Mouse (Mus musculus) lung, embryonic 15.5 days (tissue): Measurements from ENCODE around the gene Sqstm1. TPM values are rescaled to one million over a fixed set of nuclear protein-coding genes. Genes with fewer than 3 reads are reported as not detected.

Experiments
- ATAC-seq: fragments of 200-750 bp; cut with Nextera tagmentation; 2 replicates; pipeline ENCODE4 v1.8.0; 2017; ENCODE audit warnings: moderate number of reproducible peaks, borderline replicate concordance; ENCODE audit not compliant: low FRiP score, low TSS enrichment; ENCODE audit errors: extremely low read depth
- H3K27ac ChIP-seq: fragments of 300-500 bp; sonication (generic); 2 replicates; pipeline ENCODE4 v1.5.1; 2015; ENCODE audit warnings: moderate library complexity, mild to moderate bottlenecking, inconsistent platforms
- H3K27me3 ChIP-seq: fragments of 300-500 bp; sonication (generic); 2 replicates; pipeline ENCODE4 v1.6.1; 2015; ENCODE audit warnings: inconsistent platforms
- H3K36me3 ChIP-seq: fragments of 300-500 bp; sonication (generic); 2 replicates; pipeline ENCODE4 v1.6.1; 2015; ENCODE audit warnings: inconsistent platforms
- H3K4me1 ChIP-seq: fragments of 300-500 bp; sonication (generic); 2 replicates; pipeline ENCODE4 v1.6.1; 2015; ENCODE audit warnings: inconsistent platforms
- H3K4me2 ChIP-seq: fragments of 300-500 bp; sonication (generic); 2 replicates; pipeline ENCODE4 v1.6.1; 2015; ENCODE audit warnings: inconsistent platforms, mild to moderate bottlenecking, moderate library complexity
- H3K4me3 ChIP-seq: fragments of 300-500 bp; sonication (generic); 2 replicates; pipeline ENCODE4 v1.5.1; 2015; ENCODE audit warnings: mild to moderate bottlenecking, inconsistent platforms
- H3K9ac ChIP-seq: fragments of 300-500 bp; sonication (generic); 2 replicates; pipeline ENCODE4 v1.6.1; 2015; ENCODE audit warnings: inconsistent platforms
- H3K9me3 ChIP-seq: fragments of 300-500 bp; sonication (generic); 2 replicates; pipeline ENCODE4 v1.6.1; 2016; ENCODE audit warnings: inconsistent platforms
- WGBS: fragments of 180-500 bp; shearing (Covaris S2); methylation state at CpG from one replicate; pipeline ENCODE4 v1.1.7; 2015; 5-methylcytosine and 5-hydroxymethylcytosine counted together
- microRNA-seq: library from miRNA; unstranded; fragments of <30 nt; microRNA quantifications from one replicate; pipeline ENCODE4, GENCODE M21; 2016
- polyA plus RNA-seq: library from polyadenylated mRNA; unstranded; fragments of >200 nt; fragmentation: Nextera tagmentation; extraction: Ambion mirVana; gene quantifications from 2 replicates; pipeline ENCODE4 v1.2.1, GENCODE M21; 2015

Sqstm1 gene
- polyA plus RNA-seq, 1 experiment from 2014 or later: 273 TPM

GRCm38 (mm10) chr11:50159347-50159746 lies 51.3 kb downstream of the Sqstm1 start:
- WGBS: 61% methylated on average over 4 of the region's 4 CpGs
- Histone ChIP-seq H3K36me3 (peaks cover 70% of the 10 kb centered on the region), H3K9me3 (no peaks in the 10 kb centered on the region), H3K4me3 (no peak overlapping the region), H3K27ac (no peak overlapping the region), H3K4me2 (no peak overlapping the region), H3K9ac (no peak overlapping the region), H3K27me3 (no peaks in the 10 kb centered on the region), H3K4me1 (no peaks in the 10 kb centered on the region)
- no peak for ATAC-seq

GRCm38 (mm10) chr11:50158346-50158745 lies 52.3 kb downstream of the Sqstm1 start:
- WGBS: 88% methylated on average over 7 of the region's 7 CpGs
- no peak overlapping the region for H3K27ac ChIP-seq
- H3K4me2 ChIP-seq: no peak overlapping the region
- no peaks in the 10 kb centered on the region for H3K27me3 ChIP-seq
- no peaks in the 10 kb centered on the region for H3K9me3 ChIP-seq
- H3K4me3 ChIP-seq: no peak overlapping the region
- no peak overlapping the region for H3K9ac ChIP-seq
- peaks cover 70% of the 10 kb centered on the region for H3K36me3 ChIP-seq
- ATAC-seq: no peak
- peaks cover 3% of the 10 kb centered on the region; the same call in 1 of the 2 replicates for H3K4me1 ChIP-seq

GRCm38 (mm10) chr11:50156725-50157258 lies 53.8 kb downstream of the Sqstm1 start:
- no peak for ATAC-seq
- Histone ChIP-seq H3K9ac (no peak overlapping the region), H3K27me3 (no peaks in the 10 kb centered on the region), H3K4me1 (peaks cover 3% of the 10 kb centered on the region; the same call in 1 of the 2 replicates), H3K36me3 (peaks cover 80% of the 10 kb centered on the region), H3K4me2 (no peak overlapping the region), H3K4me3 (no peak overlapping the region), H3K9me3 (no peaks in the 10 kb centered on the region), H3K27ac (no peak overlapping the region)
- WGBS: 89% methylated on average over 16 of the region's 16 CpGs

- 89% methylated on average over 2 of the region's 2 CpGs for WGBS
- H3K4me3 ChIP-seq: no peak overlapping the region
- peaks cover 3% of the 10 kb centered on the region; the same call in 1 of the 2 replicates for H3K4me1 ChIP-seq
- ATAC-seq: no peak
- H3K9me3 ChIP-seq: no peaks in the 10 kb centered on the region
- no peak overlapping the region for H3K4me2 ChIP-seq
- H3K9ac ChIP-seq: no peak overlapping the region
- H3K27ac ChIP-seq: no peak overlapping the region
- H3K36me3 ChIP-seq: peaks cover 83% of the 10 kb centered on the region
- H3K27me3 ChIP-seq: no peaks in the 10 kb centered on the region
Observed at GRCm38 (mm10) chr11:50155785-50156184, 54.8 kb downstream of the Sqstm1 start.

GRCm38 (mm10) chr11:50154777-50155520 lies 55.7 kb downstream of the Sqstm1 start:
- no peak overlapping the region for H3K4me3 ChIP-seq
- no peaks in the 10 kb centered on the region for H3K27me3 ChIP-seq
- peaks cover 89% of the 10 kb centered on the region for H3K36me3 ChIP-seq
- H3K27ac ChIP-seq: no peak overlapping the region
- WGBS: 71% methylated on average over 12 of the region's 12 CpGs
- ATAC-seq: no peak; the same call in 1 of the 2 replicates
- no peak overlapping the region for H3K4me2 ChIP-seq
- peaks cover 3% of the 10 kb centered on the region; the same call in 1 of the 2 replicates for H3K4me1 ChIP-seq
- H3K9ac ChIP-seq: no peak overlapping the region
- no peaks in the 10 kb centered on the region for H3K9me3 ChIP-seq

DNA sequence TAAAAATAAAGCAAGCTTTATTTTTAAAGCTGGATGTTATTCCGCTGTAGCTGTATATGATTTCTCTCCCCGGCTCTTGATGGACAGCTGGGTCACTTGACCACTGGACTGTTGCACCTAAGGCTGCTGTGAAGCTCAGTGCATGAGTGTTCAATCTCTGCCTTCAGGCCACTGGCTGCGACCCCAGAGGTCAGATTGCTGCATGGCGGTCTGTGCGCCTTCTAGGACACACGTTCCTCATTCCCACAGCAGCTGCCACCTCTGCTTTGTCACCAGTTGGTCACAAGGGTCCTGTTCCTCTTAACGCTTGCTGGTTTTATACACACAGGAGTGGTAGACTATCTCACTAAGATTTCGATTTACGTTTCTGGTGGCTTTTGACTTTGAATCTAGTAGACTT lies 56.5 kb downstream of the Sqstm1 start:
- WGBS: 67% methylated on average over 9 of the region's 9 CpGs
- Histone ChIP-seq H3K27ac (no peak overlapping the region), H3K4me1 (peaks cover 3% of the 10 kb centered on the region; the same call in 1 of the 2 replicates), H3K4me3 (no peak overlapping the region), H3K9ac (no peak overlapping the region), H3K27me3 (no peaks in the 10 kb centered on the region), H3K9me3 (no peaks in the 10 kb centered on the region), H3K36me3 (peaks cover 90% of the 10 kb centered on the region), H3K4me2 (no peak overlapping the region)
- ATAC-seq: no peak

DNA sequence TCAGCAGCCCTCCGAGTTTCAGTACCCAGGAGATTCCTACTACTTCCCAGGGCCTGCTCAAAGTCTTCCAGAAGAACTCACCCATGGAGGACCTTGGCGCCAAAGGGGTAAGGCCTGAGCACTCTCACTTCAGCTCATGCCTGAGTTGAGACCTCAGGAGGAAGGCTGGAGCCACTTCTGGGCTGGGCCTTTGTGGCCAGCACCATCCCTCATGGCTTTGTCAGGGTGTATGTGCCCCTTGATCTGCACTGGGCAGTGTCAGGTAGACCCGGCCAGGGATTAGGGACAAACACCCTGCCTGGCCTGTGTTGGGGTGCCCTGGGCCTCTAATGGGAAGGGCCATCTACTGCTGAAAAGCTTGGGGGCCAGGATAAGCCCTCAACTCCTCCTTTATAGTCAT lies 59.3 kb downstream of the Sqstm1 start:
- H3K9me3 ChIP-seq: no peaks in the 10 kb centered on the region
- H3K4me2 ChIP-seq: no peak overlapping the region
- no peak overlapping the region for H3K4me3 ChIP-seq
- H3K27ac ChIP-seq: no peak overlapping the region
- H3K4me1 ChIP-seq: peaks cover 3% of the 10 kb centered on the region; the same call in 1 of the 2 replicates
- ATAC-seq: no peak
- no peak overlapping the region for H3K9ac ChIP-seq
- no peaks in the 10 kb centered on the region for H3K27me3 ChIP-seq
- peaks cover 83% of the 10 kb centered on the region for H3K36me3 ChIP-seq
- WGBS: 82% methylated on average over 3 of the region's 3 CpGs

- H3K9me3 ChIP-seq: no peaks in the 10 kb centered on the region
- ATAC-seq: no peak
- peaks cover 3% of the 10 kb centered on the region; the same call in 1 of the 2 replicates for H3K4me1 ChIP-seq
- no peak overlapping the region for H3K4me3 ChIP-seq
- 70% methylated on average over 9 of the region's 9 CpGs for WGBS
- H3K4me2 ChIP-seq: no peak overlapping the region
- peaks cover 83% of the 10 kb centered on the region for H3K36me3 ChIP-seq
- no peak overlapping the region for H3K27ac ChIP-seq
- no peak overlapping the region for H3K9ac ChIP-seq
- H3K27me3 ChIP-seq: no peaks in the 10 kb centered on the region
Observed at GRCm38 (mm10) chr11:50149603-50150150, 61.0 kb downstream of the Sqstm1 start.

Small RNAs within 50 kb of the gene (microRNA-seq; reads per million reads assigned to microRNA genes)
- gene Mir6919: not detected

Other genes with a start within 250 kb of the Sqstm1 start
- gene Rnf130, start 185.5 kb downstream of the Sqstm1 start, polyA plus RNA-seq: 55.5 and 58.0 TPM in 2 replicates
- 40.0 and 46.5 TPM in 2 replicates for gene Tbc1d9b, start 79.4 kb downstream of the Sqstm1 start, polyA plus RNA-seq
- gene Mrnip, start 36.4 kb downstream of the Sqstm1 start, polyA plus RNA-seq: 19.1 and 19.5 TPM in 2 replicates
- 36.4 and 41.0 TPM in 2 replicates for gene Mgat4b, start 63 bp upstream of the Sqstm1 start, polyA plus RNA-seq
- gene Ltc4s, start 27.8 kb upstream of the Sqstm1 start, polyA plus RNA-seq: 2.5 and 2.8 TPM in 2 replicates
- 6.2 and 6.5 TPM in 2 replicates for gene Maml1, start 81.5 kb upstream of the Sqstm1 start, polyA plus RNA-seq
- gene Canx, start 114.8 kb upstream of the Sqstm1 start, polyA plus RNA-seq: 352 and 360 TPM in 2 replicates
- gene Cby3, start 143.6 kb upstream of the Sqstm1 start, polyA plus RNA-seq: 0.24 and 0.30 TPM in 2 replicates
- gene Hnrnph1, start 166.2 kb upstream of the Sqstm1 start, polyA plus RNA-seq: 489 and 493 TPM in 2 replicates
- 21.4 and 24.9 TPM in 2 replicates for gene Rufy1, start 220.3 kb upstream of the Sqstm1 start, polyA plus RNA-seq